Mouse (Mus musculus) erythroblast, embryonic 14.5 days (primary cell): ENCODE data around the gene Dffb.

Source experiments
- GATA1 ChIP-seq: IDR thresholded peaks from 2 replicates; pipeline ENCODE4 v1.6.1; 2012; ENCODE audit warnings: low read length, inconsistent platforms, mixed read lengths
- TAL1 ChIP-seq: IDR thresholded peaks from 3 replicates; pipeline ENCODE4 v1.6.1; 2012; ENCODE audit warnings: low read length, inconsistent platforms, mixed read lengths

DNA sequence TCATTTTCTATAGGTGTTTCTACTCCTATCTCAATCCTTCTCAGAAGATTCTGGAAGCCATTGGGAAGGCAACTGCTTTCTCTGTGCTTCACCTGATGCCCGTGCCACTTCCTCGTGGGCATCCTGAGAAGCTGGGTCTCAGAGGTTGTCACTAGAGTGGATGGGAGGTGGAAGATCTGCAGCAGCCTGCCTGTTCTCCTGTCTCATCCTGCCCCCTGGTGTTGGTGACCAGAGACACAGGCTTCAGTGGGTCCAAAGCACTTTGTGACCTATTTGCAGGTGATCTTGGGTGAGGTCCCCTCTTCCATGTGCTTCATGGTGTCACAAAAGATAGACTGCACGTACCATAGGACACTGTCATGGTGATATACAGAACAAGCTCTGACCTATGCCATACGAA is 31.7 kb downstream of the Dffb start:
- no peak for TF ChIP-seq GATA1
- TF ChIP-seq TAL1: no peak
